Mouse (Mus musculus) ES-E14 (cell line): ENCODE measurements around the gene Spsb4. TPM values are rescaled to one million over a fixed set of nuclear protein-coding genes. Genes with fewer than 3 reads are reported as not detected.

Experiments
- DNase-seq: peaks from one replicate; pipeline ENCODE4 v3.0.0-alpha.2; 2013; ENCODE audit warnings: low read depth, low spot score
- H3K27ac ChIP-seq: 2 replicates; pipeline ENCODE4 v1.5.1; 2012; ENCODE audit warnings: low read depth, mild to moderate bottlenecking, low read length, moderate library complexity, mixed read lengths; ENCODE audit not compliant: poor library complexity, insufficient read depth, severe bottlenecking
- H3K36me3 ChIP-seq: 2 replicates; pipeline ENCODE4 v1.6.1; 2012; ENCODE audit warnings: mild to moderate bottlenecking, low read length, moderate library complexity, mixed read lengths; ENCODE audit not compliant: control insufficient read depth, poor library complexity, insufficient read depth, severe bottlenecking
- H3K4me1 ChIP-seq, 2 experiments: fragments of 150-350 bp in 1 of 2; sonication (generic) in 1 of 2; 2 replicates each; pipeline ENCODE4 v1.6.1; 2012; ENCODE audit warnings: low read length in 2 of 2, mild to moderate bottlenecking in 1 of 2, mixed read lengths in 1 of 2; ENCODE audit not compliant: control insufficient read depth in 2 of 2, insufficient read depth in 2 of 2, poor library complexity in 1 of 2
- H3K4me3 ChIP-seq, 2 experiments: fragments of 150-350 bp in 1 of 2; sonication (generic) in 1 of 2; 2 replicates each; pipeline ENCODE4 v1.5.1; 2012; ENCODE audit warnings: low read length in 2 of 2, low read depth in 1 of 2, mild to moderate bottlenecking in 1 of 2, mixed read lengths in 1 of 2; ENCODE audit not compliant: insufficient read depth in 1 of 2, poor library complexity in 1 of 2, severe bottlenecking in 1 of 2
- H3K9ac ChIP-seq: 2 replicates; pipeline ENCODE4 v1.6.1; 2012; ENCODE audit warnings: low read depth, mild to moderate bottlenecking, low read length, mixed read lengths; ENCODE audit not compliant: poor library complexity, insufficient read depth, severe bottlenecking
- H3K9me3 ChIP-seq: fragments of 150-350 bp; sonication (generic); 2 replicates; pipeline ENCODE4 v1.6.1; 2012; ENCODE audit warnings: low read depth, mild to moderate bottlenecking, low read length; ENCODE audit not compliant: control insufficient read depth, insufficient read depth
- CHD2 ChIP-seq: IDR thresholded peaks from 2 replicates; pipeline ENCODE4 v1.6.1; 2014; ENCODE audit warnings: mild to moderate bottlenecking, low read depth, low read length, inconsistent platforms
- HCFC1 ChIP-seq: IDR thresholded peaks from 2 replicates; pipeline ENCODE4 v1.6.1; 2012; ENCODE audit warnings: low read length, inconsistent platforms, borderline replicate concordance; ENCODE audit not compliant: insufficient read depth
- MAFK ChIP-seq: IDR thresholded peaks from 2 replicates; pipeline ENCODE4 v1.6.1; 2014; ENCODE audit warnings: mild to moderate bottlenecking, low read depth, low read length, inconsistent platforms; ENCODE audit not compliant: insufficient read depth
- ZC3H11A ChIP-seq: IDR thresholded peaks from 2 replicates; pipeline ENCODE4 v1.6.1; 2012; ENCODE audit warnings: low read depth, mild to moderate bottlenecking, inconsistent platforms, low read length, borderline replicate concordance
- ZNF384 ChIP-seq: IDR thresholded peaks from 2 replicates; pipeline ENCODE4 v1.6.1; 2012; ENCODE audit warnings: low read depth, low read length, inconsistent platforms
- in situ Hi-C, 2 experiments: fragments of 600-800 bp; cut with MboI; formaldehyde crosslinking; loops; one replicate each; pipeline ENCODE4 v1.15.1; 2025; ENCODE audit warnings: low sequenced_read_pairs in 2 of 2, inconsistent platforms in 1 of 2; ENCODE audit not compliant: unreplicated experiment in 2 of 2
- total RNA-seq: library from RNA; depleted of rRNA; stranded (reverse); fragments of 300-350 nt; gene quantifications from 2 replicates; pipeline ENCODE4 v1.2.3, GENCODE M21; 2012

Spsb4 gene
- total RNA-seq, 1 experiment, result 1.6 TPM

GRCm38 (mm10) chr9:97046240-97046639, 27.6 kb upstream of the Spsb4 start:
- in situ Hi-C loops, result no loop called here
- Histone ChIP-seq H3K36me3 (no peaks in the 10 kb centered on the region), H3K27ac (no peak overlapping the region), H3K9ac (no peak overlapping the region), H3K4me3 (no peak overlapping the region), H3K4me1 (no peaks in the 10 kb centered on the region), H3K9me3 (0 out of 2 replicates have a peak, but pooled peaks cover 5% of the 10 kb centered on the region)
- peak; percentile 98 for TF ChIP-seq ZNF384
- no peak for TF ChIP-seq ZC3H11A
- DNase-seq, result no peak

- Histone ChIP-seq H3K4me3 (no peak overlapping the region), H3K27ac (no peak overlapping the region), H3K9me3 (0 out of 2 replicates have a peak, but pooled peaks cover 5% of the 10 kb centered on the region), H3K4me1 (no peaks in the 10 kb centered on the region), H3K9ac (no peak overlapping the region), H3K36me3 (no peaks in the 10 kb centered on the region)
- in situ Hi-C loops, result no loop called here
- TF ChIP-seq ZC3H11A, result no peak
- TF ChIP-seq HCFC1, result no peak
- no peak for TF ChIP-seq CHD2
- no peak for TF ChIP-seq MAFK
- DNase-seq, result no peak
These were observed 23.0 kb upstream of the Spsb4 start for GRCm38 (mm10) chr9:97041633-97042032.

GRCm38 (mm10) chr9:97038010-97038409, 19.4 kb upstream of the Spsb4 start:
- Histone ChIP-seq H3K9me3 (no peaks in the 10 kb centered on the region), H3K27ac (no peak overlapping the region), H3K36me3 (no peaks in the 10 kb centered on the region), H3K9ac (no peak overlapping the region), H3K4me3 (no peak overlapping the region), H3K4me1 (no peaks in the 10 kb centered on the region)
- in situ Hi-C loops, result no loop called here
- DNase-seq, result no peak
- TF ChIP-seq ZNF384 (no peak), MAFK (no peak), ZC3H11A (no peak), HCFC1 (no peak), CHD2 (no peak)

- TF ChIP-seq ZNF384 (no peak), HCFC1 (no peak), MAFK (no peak), CHD2 (no peak), ZC3H11A (no peak)
- Histone ChIP-seq H3K4me1 (no peaks in the 10 kb centered on the region), H3K4me3 (no peak overlapping the region), H3K9ac (no peak overlapping the region), H3K27ac (no peak overlapping the region), H3K9me3 (no peaks in the 10 kb centered on the region), H3K36me3 (no peaks in the 10 kb centered on the region)
- no peak for DNase-seq
- in situ Hi-C loops, result no loop called here
These were observed 18.0 kb upstream of the Spsb4 start for GRCm38 (mm10) chr9:97036656-97037055.

- in situ Hi-C loops, result no loop called here
- Histone ChIP-seq H3K4me1 (peaks cover 0 to 3% of the 10 kb centered on the region in 2 experiments; a peak in 1 of 4 replicates), H3K9ac (no peak overlapping the region), H3K27ac (no peak overlapping the region), H3K4me3 (no peak overlapping the region), H3K36me3 (no peaks in the 10 kb centered on the region), H3K9me3 (no peaks in the 10 kb centered on the region)
- TF ChIP-seq ZNF384, result no peak
- no peak for TF ChIP-seq MAFK
- TF ChIP-seq ZC3H11A, result no peak
- TF ChIP-seq CHD2, result no peak
- TF ChIP-seq HCFC1, result no peak
- no peak for DNase-seq
These were observed 8.7 kb upstream of the Spsb4 start for GRCm38 (mm10) chr9:97027361-97027760.
